Mouse (Mus musculus) cerebellum, postnatal 10 days (tissue): ENCODE measurements around the gene Col6a6.

ENCODE experiments used
- DNase-seq, 2 experiments: peaks; one replicate each; pipeline ENCODE4 v3.0.0; 2021; ENCODE audit warnings: mixed read lengths in 2 of 2

Col6a6 gene

GRCm38 (mm10) chr9:105734651-105735050 is 93.3 kb downstream of the Col6a6 start:
- DNase-seq, result no peak

- no peak for DNase-seq
Observed at GRCm38 (mm10) chr9:105731976-105732375, 96.0 kb downstream of the Col6a6 start.

GRCm38 (mm10) chr9:105720430-105720829 is 107.5 kb downstream of the Col6a6 start:
- DNase-seq, result no peak

DNA sequence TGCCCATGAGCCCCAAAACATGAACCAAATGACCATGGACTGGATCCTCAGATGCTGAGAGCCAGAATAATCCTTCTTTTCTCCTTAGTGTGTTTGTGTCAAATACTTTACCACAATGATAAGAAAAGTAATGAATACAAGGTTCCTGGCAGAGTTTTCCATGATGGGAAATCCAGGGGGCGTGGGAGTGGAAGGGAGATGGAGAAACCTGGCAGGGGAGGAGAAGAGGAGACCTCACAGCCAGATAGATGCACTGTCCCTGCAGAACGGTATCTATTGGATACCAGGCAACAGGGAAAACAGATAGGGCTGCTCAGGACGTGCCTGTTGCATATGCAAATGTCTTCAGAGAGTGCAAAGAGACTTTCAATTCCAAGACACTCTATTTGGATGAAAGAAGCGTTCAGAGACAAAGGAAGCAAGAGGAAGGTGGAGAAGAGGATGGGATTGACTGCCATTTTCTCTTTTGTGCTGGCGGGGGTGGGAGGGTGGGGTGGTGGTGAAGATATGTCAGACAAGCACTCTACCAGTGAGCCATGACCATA is 108.0 kb downstream of the Col6a6 start:
- no peak for DNase-seq

DNA sequence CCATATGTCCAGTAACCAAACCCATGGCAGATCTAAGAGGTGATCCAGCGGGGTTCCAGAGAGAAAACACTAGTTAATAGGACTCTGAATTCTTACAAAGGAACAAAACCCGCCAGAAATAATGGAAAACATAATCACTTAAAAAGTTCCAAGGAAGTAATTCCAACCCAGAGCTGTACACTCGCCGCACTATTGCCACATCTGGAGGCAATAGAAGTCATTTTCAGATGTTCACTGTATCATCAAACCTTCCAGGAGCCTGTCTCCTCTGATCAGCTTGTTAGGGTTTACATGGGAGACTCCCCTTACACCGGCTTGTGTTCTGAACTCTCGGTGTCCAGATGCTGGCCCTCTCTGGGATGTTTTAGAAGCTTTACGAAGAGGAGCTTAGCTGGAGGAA is 108.6 kb downstream of the Col6a6 start:
- DNase-seq, result no peak

- DNase-seq, result no peak
Observed at GRCm38 (mm10) chr9:105712049-105712448, 115.9 kb downstream of the Col6a6 start.

GRCm38 (mm10) chr9:105705011-105705410 is 122.9 kb downstream of the Col6a6 start:
- no peak for DNase-seq

- peak; percentile 53 to 59 for DNase-seq
Observed at GRCm38 (mm10) chr9:105704226-105704932, 123.6 kb downstream of the Col6a6 start.

GRCm38 (mm10) chr9:105701966-105702365 is 126.0 kb downstream of the Col6a6 start:
- no peak for DNase-seq

- peak in 1 of 2 experiments; percentile 26 for DNase-seq
Observed at GRCm38 (mm10) chr9:105700702-105701101, 127.3 kb downstream of the Col6a6 start.

DNA sequence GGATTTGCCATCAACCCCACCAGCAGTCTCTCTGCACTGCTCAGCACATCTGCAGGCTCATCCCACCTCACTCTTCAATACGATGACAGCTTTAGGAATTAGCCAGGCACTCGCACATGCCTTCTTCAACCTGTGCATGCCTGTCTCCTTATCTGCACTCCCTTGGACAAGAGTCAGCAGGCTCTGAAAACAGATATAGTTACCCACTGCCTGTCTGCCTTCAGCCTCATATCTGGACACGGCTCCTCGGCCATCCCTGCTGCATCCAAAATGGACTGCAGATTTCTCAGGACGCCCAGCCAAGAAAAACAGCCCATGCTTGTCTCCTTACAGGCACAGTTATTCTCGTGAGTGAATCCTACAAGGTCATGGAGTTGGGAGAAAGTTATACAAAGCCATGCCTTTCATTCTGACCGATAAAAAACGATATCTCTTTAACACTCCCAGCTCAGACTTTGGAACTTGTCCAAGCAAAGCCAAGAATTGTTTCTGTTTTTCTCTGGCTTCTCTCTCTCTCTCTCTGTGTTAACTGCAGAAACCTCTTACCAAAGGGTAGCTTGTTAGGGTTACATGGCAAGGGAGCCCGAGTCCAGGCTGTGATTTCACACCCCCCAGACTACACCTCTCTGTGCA is 130.1 kb downstream of the Col6a6 start:
- no peak for DNase-seq

- DNase-seq, result peak in 1 of 2 experiments; percentile 20
Observed at GRCm38 (mm10) chr9:105696818-105697564, 131.0 kb downstream of the Col6a6 start.

DNA sequence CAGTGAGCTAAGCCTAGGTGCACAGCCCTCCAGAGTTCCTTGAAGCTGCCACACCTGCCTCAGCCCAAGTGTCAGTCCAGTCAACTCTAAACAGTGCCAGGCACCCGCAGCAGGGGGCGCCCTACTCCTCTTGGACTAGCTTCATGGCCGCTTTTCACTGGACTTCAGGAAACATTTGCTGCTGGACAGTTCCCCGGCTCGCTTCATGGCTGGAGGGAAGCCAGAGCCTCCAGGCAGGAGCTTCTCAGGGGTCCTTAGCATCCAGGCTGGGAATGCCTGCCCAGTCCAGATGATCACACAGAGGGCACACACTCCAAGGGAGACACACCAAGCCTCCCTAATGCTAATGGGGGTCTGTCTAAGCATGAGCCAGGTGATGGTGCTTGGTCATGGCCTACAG is 134.1 kb downstream of the Col6a6 start:
- peak; percentile 93 to 94 for DNase-seq

DNA sequence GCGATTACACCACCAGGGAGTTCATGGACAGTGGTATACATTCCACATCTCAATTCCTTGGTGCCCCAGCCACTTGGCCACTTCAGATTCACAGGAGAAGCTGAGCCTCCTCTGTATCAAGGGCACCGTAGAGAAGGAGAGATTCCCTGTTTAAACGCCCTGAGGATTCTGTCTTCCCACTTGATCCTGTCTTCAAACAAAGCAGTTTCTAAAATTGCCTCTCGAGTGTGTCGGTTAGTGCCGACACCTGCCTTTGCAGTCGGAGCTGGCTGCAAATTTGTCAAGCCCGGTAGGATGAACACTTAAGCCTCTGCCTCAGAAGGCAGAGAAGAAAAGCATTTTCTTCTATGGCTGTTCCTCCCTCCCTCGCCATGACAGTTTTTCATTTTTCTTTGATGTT is 134.9 kb downstream of the Col6a6 start:
- DNase-seq, result no peak

DNA sequence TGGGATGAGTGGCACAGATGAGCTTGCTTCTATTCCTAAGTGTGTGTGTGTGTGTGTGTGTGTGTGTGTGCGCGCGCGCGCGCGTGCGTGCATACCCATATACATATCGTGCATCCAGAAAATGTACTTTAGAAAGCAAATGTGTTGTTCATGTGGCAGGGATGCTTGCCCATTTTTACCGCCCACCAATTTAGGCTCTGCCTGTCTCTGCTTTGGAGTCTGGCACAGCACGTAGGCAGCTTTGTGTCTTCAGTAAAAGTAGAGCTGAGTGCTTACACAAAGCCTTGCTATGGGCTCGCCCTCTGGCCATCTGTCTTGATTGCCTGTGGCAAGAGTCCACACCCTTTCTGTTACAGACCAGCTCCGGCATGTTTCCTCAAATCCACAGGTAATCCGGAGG is 135.5 kb downstream of the Col6a6 start:
- DNase-seq, result no peak

GRCm38 (mm10) chr9:105689485-105689884 is 138.5 kb downstream of the Col6a6 start:
- no peak for DNase-seq

DNA sequence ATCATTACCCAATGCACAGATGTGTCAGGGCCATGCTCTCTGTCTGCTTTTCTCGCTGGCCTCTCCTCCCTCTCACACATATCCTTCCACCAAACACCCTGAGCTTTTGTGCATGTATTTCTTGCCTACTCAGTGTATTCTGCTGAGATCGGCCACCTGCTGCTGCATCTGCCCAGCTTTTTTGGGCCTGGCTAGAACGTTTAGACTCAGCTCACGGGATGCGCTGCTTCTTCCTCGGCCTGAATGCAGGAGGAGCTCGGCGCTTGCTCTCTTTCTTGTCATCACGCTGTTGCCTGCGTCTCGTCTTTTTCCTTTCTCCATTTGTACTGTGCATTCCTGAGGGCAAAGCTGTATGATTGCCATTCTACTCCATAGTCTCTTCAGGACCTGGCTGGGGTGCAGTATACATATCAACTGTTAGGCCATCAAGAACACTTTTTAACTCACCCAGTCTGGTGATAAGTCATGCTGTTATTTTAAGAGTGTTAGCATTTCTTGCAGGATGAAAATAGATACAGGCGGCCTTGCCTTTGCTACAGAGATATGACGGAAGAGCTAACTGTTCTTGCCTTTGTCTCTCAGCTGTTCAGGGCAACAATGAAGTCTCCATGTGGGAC is 143.3 kb downstream of the Col6a6 start:
- DNase-seq, result no peak

DNA sequence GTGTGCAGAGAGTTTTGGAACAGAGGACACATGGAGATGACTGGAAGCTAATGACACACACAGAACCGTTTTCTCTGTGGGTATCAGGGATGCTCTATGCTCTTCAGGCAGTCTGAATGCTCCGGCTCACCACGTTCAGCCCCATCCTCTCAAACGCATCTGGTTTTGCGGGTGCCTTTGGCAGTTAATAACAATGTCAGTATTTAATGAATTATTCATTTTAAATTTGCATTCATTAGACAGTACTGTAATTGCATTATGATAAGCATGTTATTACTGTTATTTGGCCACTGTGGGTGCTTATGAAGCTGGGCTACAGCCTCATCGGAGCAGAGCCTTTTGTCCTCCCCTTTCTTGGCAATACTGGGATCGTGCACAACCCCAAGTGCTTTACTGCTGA is 146.6 kb downstream of the Col6a6 start:
- no peak for DNase-seq

DNA sequence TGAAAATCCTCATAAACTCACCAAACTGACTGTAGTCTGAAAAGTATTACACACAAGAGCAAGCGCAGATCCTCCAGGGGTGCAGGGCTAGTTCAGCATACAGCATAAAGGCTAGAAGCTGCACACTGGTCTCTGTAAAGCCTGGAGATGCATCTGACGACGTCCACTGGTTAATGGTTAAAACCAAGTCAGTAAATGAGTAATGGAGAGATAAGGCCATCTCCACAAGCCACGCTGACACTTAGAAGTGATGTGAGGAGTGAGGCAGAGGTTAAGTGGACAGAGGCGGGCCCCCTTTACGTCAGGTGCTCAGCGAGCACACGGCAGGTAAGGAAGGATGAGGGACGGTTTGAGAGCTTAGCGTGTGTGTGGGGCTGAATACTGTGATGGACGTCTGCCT is 152.0 kb downstream of the Col6a6 start:
- DNase-seq, result no peak

GRCm38 (mm10) chr9:105672032-105672431 is 155.9 kb downstream of the Col6a6 start:
- no peak for DNase-seq

- no peak for DNase-seq
Observed at GRCm38 (mm10) chr9:105670916-105671315, 157.0 kb downstream of the Col6a6 start.

DNA sequence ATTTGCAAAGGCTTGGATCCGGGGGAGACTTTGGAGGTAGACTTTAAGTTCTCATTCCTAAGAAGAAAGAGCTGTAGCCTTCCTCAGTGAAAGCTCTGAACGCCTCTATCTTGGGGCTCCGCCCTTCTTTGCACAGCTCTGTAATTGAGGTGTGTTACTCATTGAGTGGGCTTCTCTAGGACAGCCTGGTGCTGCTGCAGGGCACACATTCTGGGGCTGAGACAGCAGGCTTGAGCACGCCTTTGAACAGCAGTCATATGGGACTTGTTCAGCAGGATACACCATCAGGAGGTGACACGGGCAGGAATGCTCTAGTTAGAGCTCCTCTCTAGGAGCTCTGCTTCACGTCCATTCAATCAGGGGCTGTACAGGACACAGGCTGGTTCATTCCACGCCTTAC is 162.7 kb downstream of the Col6a6 start:
- DNase-seq, result no peak

GRCm38 (mm10) chr9:105659877-105660276 is 168.1 kb downstream of the Col6a6 start:
- no peak for DNase-seq
